Mouse (Mus musculus) left cerebral cortex, postnatal 14 days (tissue): ENCODE measurements around the gene 6430548M08Rik. TPM values are rescaled to one million over a fixed set of nuclear protein-coding genes. Genes with fewer than 3 reads are reported as not detected.

Experiments used
- DNase-seq, 2 experiments: peaks; one replicate each; pipeline ENCODE4 v3.0.0; 2021 to 2022; ENCODE audit warnings: low spot score in 2 of 2, mixed read lengths in 1 of 2
- intact Hi-C: fragments of 180-260 bp; cut with DNase I; formaldehyde crosslinking; loops from one replicate; pipeline ENCODE4 v1.15.1; 2025
- long read RNA-seq, 2 experiments: library from polyadenylated mRNA; stranded (forward); transcript quantifications; one replicate each; pipeline ENCODE4 v2.0.0; 2021
- total RNA-seq, 2 experiments: library from RNA; stranded (reverse); gene quantifications; 2 replicates each; pipeline ENCODE4 v1.2.3; 2021

The 6430548M08Rik gene
- 100 to 1,000 TPM; 134 to 145 TPM for total RNA-seq
- long read RNA-seq, experiment 1, full-length matches to known transcripts, result 64 of 120 reads
- long read RNA-seq, experiment 1, partial matches to known transcripts, result 49 of 120 reads
- long read RNA-seq, experiment 1, other reads (novel, unspliced or antisense), result 7 of 120 reads
- long read RNA-seq, experiment 2, full-length matches to known transcripts, result 34 of 75 reads
- long read RNA-seq, experiment 2, partial matches to known transcripts, result 38 of 75 reads
- long read RNA-seq, experiment 2, other reads (novel, unspliced or antisense), result 3 of 75 reads

GRCm38 (mm10) chr8:120113758-120114255 is at the start of gene 6430548M08Rik:
TSS of gene 6430548M08Rik (plus strand) at chr8:120114152.
- intact Hi-C loops, result no loop called here
- DNase-seq, result peak; percentile 100

DNA sequence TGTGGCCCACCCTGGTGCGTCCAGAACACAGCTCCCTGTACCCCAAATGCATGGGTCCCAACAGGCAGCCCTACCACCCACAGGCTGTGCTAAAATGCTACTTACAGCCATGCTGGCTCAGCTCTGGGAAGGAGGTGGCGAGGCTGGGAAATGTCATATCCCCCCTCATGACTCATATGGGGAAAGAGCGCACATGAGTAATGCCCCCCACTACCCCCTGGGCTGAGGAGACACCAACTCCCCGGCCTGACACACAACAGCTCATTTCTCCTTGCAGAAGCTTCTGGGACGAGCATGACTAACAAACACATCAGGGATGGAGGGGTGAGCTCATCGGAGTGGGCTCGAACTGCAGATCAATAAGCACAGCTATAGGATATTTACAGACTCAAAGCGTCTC is 48.3 kb upstream of the 6430548M08Rik start:
- intact Hi-C loops, result no loop called here
- DNase-seq, result no peak

- intact Hi-C loops, result no loop called here
- DNase-seq, result no peak
These were observed 47.7 kb upstream of the 6430548M08Rik start for GRCm38 (mm10) chr8:120066226-120066625.

DNA sequence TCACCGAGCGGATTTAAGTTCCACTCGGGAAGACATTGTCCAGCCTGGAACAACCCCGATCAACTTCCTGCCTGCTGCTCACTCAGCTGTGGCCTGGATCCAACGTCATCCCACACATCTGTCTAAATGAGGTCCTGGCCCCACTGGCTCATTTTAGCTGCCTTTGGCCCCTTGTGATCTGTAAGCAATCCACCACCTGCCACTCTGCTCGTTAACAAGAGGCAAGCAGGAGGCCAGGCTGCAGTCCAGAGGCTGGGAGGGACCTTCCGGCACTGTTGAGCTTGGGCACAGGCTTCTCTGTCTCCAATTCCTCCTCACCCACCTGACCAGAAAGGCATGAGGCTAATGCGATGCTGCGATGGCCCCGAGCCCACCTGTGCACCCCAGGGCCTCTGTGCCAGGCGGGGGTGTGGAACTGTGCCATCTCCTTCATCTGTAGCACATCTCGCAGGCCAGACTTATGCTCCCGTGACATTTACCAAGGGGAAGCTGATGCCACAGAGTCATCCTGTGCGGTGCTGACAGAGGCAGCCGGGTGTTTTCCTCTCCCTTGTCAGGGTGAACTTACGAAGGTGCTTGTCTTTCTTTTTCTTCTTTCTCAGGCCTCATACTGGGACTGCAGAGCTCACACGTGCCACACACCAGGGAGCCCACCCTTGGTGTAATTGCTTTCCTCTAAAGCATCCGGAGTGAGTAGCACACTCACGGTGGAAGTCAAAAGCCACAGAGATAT is 45.9 kb upstream of the 6430548M08Rik start:
- intact Hi-C loops, result no loop called here
- no peak for DNase-seq

DNA sequence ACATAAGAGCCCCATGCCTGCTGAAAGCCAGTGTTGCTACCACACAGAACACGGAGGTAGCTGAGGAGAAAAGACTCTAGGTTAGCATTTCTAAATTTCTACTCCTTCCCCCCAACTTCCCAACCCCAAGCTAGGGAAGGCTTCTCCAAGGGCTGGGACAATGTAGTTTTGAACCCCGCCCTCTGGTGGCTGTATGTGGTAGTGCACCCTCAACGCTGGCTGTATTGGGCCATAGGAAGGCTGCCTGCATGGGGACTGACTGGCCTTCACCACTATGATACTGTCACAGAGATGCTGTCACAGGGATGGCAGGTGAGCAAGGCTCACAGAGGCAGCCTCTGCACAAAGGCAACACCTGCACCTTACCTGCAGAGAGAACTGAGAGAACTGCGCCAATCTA is 42.3 kb upstream of the 6430548M08Rik start:
- intact Hi-C loops, result loop anchor here (5.0 kb wide), 2 partner anchors 79 to 289 kb away; partner anchors contain the start of gene Crispld2
- peak; percentile 87 to 88 for DNase-seq

DNA sequence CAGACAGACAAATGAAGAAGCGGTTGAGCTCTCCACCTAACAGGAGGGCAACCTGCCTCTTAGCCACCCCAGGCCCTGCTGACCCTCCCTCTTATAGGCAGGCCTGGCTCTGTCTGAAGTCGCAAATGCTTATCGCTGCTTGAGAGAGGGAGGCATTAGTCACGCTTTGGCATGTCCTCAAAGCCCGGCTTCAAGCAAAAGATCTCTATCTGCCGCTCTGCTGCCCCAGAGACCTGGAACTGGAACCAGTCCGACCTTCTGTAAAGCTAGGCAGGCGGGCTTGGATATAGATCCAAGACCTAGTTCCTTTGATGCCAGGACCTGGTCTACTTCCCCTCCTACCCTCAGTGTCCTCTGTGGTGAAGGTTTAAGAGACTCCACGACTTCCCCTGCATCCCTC is 41.7 kb upstream of the 6430548M08Rik start:
- intact Hi-C loops, result loop anchor here (5.0 kb wide), 2 partner anchors 80 to 290 kb away; partner anchors contain the start of gene Crispld2
- no peak for DNase-seq

DNA sequence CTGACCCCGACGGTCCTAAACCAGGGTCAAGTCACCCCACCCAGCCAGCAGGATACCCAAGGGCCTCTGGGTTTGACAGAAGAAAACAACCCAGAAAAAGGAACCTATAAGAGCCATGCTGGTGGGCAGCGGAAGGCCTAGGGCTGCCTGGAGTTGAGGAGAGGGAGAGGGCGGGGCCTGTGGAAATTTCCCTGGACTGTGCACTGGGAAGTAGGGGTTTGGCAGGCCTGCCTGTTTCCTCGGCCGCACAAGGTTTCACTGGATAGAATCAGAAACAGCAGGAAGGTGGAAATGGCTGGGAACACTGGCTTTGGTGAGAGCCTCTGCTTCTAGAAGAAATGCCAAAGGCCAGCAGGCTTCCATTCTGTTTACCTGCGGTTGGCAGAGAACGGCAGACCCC is 41.1 kb upstream of the 6430548M08Rik start:
- no peak for DNase-seq
- intact Hi-C loops, result loop anchor here (5.0 kb wide), 2 partner anchors 81 to 291 kb away; partner anchors contain the start of gene Crispld2

- DNase-seq, result no peak
- intact Hi-C loops, result loop anchor here (1.0 to 5.0 kb wide), 3 partner anchors 82 to 292 kb away; partner anchors contain the start of gene Crispld2
These were observed 39.4 kb upstream of the 6430548M08Rik start for GRCm38 (mm10) chr8:120074516-120074915.

DNA sequence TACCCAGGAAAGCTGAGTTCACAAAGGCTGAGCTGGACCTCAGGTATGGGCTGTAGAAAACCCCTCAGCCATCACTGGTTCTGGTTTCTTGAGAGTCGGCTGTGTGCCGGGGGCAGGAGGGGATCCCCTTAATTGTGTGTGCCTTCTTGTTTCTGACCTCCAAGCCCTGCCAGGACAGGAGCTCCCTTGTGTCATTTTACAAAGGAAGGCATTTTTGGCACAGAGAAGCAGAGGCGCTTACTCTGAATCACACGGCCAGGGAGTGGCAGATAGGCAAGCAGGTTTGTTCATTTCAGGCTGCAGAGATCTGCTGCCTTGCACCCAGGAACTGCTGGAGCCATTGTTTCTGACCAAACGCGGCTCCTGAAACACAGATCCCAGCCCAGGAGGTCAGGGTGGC is 38.6 kb upstream of the 6430548M08Rik start:
- DNase-seq, result no peak
- intact Hi-C loops, result no loop called here

- DNase-seq, result peak; percentile 75 to 86
- intact Hi-C loops, result no loop called here
These were observed 35.9 kb upstream of the 6430548M08Rik start for GRCm38 (mm10) chr8:120078080-120078479.

GRCm38 (mm10) chr8:120079361-120079760 is 34.6 kb upstream of the 6430548M08Rik start:
- intact Hi-C loops, result no loop called here
- DNase-seq, result no peak

DNA sequence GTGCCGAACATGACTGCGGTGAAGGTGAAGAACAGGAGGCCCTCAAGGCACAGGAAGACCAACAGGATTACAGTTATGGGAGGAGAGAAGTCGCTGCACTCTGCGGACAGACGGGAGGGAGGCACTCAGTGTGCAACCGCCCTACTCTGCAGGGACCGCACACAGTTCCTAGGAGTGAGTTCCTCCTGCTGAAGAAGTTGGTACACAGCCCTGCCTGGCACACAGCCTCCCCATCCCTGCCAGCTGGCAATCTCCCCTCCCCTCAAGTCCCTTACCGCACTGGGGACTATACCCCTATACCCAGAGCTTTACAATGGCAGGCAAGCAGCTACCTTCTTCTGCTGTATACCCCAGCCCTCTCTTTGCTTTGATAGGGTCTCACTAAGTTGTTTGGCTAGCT is 30.7 kb upstream of the 6430548M08Rik start:
- intact Hi-C loops, result no loop called here

DNA sequence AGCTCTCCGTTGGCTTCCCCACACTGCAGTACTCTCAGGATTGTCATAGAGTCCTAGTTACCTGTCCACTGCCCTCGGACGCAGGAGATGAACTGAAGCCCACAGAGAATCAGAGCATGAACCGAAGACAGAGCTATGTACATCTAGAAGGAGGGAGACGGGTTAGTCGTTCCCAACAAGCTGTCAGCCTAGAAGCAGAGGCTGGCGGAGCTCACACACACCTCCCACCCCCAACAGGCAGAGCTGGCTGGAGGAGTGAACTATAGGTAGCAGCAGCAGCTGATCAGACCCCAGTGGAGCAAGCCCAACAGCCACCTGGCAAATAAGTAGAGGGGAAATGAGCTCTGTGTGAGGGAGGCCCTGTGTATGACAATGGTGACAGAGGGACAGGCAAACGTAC is 29.2 kb upstream of the 6430548M08Rik start:
- intact Hi-C loops, result no loop called here
- DNase-seq, result no peak

More for the DNA sequence above, 30.7 kb upstream of the 6430548M08Rik start:
- DNase-seq, result no peak

- intact Hi-C loops, result no loop called here
- DNase-seq, result no peak
These were observed 24.4 kb upstream of the 6430548M08Rik start for GRCm38 (mm10) chr8:120089511-120089910.

DNA sequence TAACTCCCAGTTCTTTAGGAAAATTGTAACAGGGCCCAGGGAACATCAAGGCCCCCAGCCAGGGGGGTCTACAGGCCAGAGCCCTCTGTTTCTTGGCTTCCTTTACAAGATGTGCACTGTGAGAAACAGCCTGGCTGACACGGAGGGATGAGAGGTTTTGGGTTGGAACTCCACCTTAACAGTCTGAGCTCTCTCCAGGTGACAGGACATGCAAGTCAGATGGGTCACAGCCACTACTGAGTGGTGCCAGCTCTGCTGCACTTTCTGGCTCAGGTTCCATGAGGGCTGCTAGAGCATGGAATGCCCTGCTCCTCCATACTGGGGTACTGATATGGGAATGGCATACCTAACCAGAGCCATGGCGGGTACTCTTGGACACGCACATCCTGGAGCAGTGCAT is 22.9 kb upstream of the 6430548M08Rik start:
- DNase-seq, result no peak
- intact Hi-C loops, result no loop called here

DNA sequence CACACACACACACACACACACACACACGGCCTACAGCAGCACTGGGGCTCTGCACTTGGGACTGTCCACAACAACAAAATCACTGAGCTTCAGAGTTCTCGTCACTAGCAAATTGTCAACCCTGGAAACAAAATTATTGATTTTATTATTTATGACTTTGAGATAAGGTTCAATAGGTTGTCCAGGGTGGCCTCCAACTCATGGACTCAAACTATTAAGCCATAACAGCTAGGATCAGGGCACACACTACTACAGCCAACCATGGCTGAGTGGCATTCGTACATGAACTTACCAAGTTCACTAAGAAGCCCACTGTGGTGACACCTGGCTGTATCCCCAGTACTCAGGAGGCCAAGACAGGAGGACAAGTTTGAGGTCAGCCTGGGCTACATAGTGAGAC is 20.8 kb upstream of the 6430548M08Rik start:
- intact Hi-C loops, result no loop called here
- DNase-seq, result no peak

- no peak for DNase-seq
- intact Hi-C loops, result no loop called here
These were observed 19.2 kb upstream of the 6430548M08Rik start for GRCm38 (mm10) chr8:120094801-120095200.

DNA sequence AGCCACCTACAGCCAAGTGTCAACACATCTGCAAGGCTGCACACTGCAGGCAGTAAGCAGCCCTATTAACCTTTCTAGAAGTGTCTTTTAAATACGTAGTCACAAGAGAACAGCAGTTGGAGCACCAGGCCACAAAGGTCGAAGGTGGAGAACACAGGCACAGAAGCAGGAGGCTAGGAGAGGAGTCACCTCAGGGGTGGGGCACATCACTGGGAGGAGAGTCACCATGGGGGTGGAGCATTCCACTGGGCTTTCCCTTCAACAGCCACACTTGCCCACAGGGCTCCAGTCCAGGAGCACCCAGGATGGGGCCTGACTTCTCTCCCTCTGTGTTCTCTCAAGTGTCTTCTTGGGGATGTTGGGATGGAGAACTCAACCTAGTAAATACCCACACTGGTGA is 17.5 kb upstream of the 6430548M08Rik start:
- no peak for DNase-seq

DNA sequence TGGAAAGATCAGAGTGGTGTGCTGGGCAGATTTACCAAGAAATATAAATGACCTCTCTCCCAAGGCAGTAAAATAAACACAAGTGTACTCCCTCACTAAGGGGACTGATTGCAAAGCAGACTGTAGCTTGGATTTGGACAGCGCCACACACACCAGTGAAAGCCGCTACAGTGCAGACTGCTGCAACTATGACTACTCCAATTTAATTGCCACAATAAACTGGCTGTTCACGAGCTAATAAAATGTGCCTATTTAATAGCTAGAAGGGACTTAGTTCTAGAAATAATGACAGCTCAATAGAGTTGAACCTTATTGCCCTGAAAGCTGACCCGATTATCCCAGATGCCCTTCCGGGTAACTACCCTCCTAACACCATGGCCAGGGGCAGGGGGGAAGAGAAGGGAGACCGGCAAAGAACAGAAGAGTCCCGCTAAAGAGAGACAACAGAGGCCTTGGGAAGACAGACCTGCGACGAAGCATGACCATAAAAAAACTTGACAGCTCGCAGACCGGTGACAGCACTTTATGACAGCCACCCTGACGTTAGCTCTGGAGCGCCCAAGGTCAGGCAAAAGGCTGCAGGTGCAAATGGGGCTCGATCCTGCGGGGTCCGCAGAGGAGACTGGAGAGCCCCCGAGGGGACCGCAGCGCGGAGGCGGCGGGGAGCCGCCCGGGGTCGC is 13.4 kb upstream of the 6430548M08Rik start:
- DNase-seq, result no peak

More for the DNA sequence above, 17.5 kb upstream of the 6430548M08Rik start:
- intact Hi-C loops, result no loop called here

More for the DNA sequence above, 13.4 kb upstream of the 6430548M08Rik start:
- intact Hi-C loops, result no loop called here
